In genomic region chr10:42275401-42275870, GRCm38 (mm10) we compare ENCODE assay signal across 8 mouse cellular contexts. TPM values are rescaled to one million over a fixed set of nuclear protein-coding genes. Genes with fewer than 3 reads are reported as not detected.
DNase-seq lines count a peak whose midpoint lies in the region; ATAC-seq and TF ChIP-seq lines count a peak whose summit lies in the region.

No protein-coding gene starts in this region.

- H3K4me3 ChIP-seq in kidney, adult 2 months (ENCODE audit: insufficient read depth, low read depth, low read length): peak overlapping the region; percentile 97
- H3K4me3 ChIP-seq in liver, adult 2 months (ENCODE audit: insufficient read depth, low read depth, low read length): peak overlapping the region; percentile 79

- no peak for ATAC-seq in cerebellum, adult (ENCODE audit: insufficient number of reproducible peaks, low FRiP score, low TSS enrichment)

- TF ChIP-seq CTCF in kidney, adult 2 months (conservative IDR thresholded peaks at IDR 0.05; ENCODE audit: insufficient read depth, insufficient read length, low read depth, low read length): no peak
- 0 out of 2 replicates have a peak, but pooled peaks have one; percentile 1 for TF ChIP-seq CTCF in liver, adult 2 months (IDR thresholded peaks at IDR 0.05; ENCODE audit: low read depth, low read length)

- TF ChIP-seq POLR2A in kidney, adult 2 months (IDR thresholded peaks at IDR 0.05; ENCODE audit: low read depth, low read length): no peak
- peak; percentile 63 for TF ChIP-seq POLR2A in liver, adult 2 months (IDR thresholded peaks at IDR 0.05; ENCODE audit: extremely low read depth, insufficient read depth, low read length)

- peak overlapping the region; percentile 87 for H3K27ac ChIP-seq in kidney, adult 2 months (ENCODE audit: insufficient read depth, low read depth, low read length)
- H3K27ac ChIP-seq in liver, adult 2 months (replicated peaks; ENCODE audit: insufficient read depth, low read depth, low read length): peak overlapping the region; percentile 88

- H3K9ac ChIP-seq in liver, adult 2 months (ENCODE audit: low read depth, low read length): peak overlapping the region; percentile 98

- H3K79me2 ChIP-seq in liver, adult 2 months (ENCODE audit: control insufficient read depth, insufficient read depth, low read length): peaks cover 14% of the 10 kb centered on the region; the same call in 1 of the 2 replicates

- DNase-seq in cerebellum, adult 11 months: peak; percentile 62
- DNase-seq in cerebellum, adult 8-10 months: peak; percentile 62
- peak; percentile 55 for DNase-seq in gastrocnemius, postnatal 10 days
- DNase-seq in kidney, adult 2 months: peak; percentile 68
- no peak for DNase-seq in liver, adult 2 months (ENCODE audit: extremely low read depth, low read depth, low spot score)
- DNase-seq in natural killer cell, adult 2 months (ENCODE audit: low spot score in 2 of 2): peak; percentile 25 to 46
- DNase-seq in testis, postnatal 14 days (ENCODE audit: low spot score): peak; percentile 69

- H3K27me3 ChIP-seq in kidney, adult 2 months (replicated peaks; ENCODE audit: control insufficient read depth, insufficient read depth, low read length): no peaks in the 10 kb centered on the region
- no peaks in the 10 kb centered on the region for H3K27me3 ChIP-seq in liver, adult 2 months (ENCODE audit: control insufficient read depth, insufficient read depth, low read length)

- peaks cover 3% of the 10 kb centered on the region for H3K36me3 ChIP-seq in kidney, adult 2 months (ENCODE audit: control insufficient read depth, insufficient read depth, low read length)
- H3K36me3 ChIP-seq in liver, adult 2 months (ENCODE audit: control insufficient read depth, insufficient read depth, low read length): peaks cover 3% of the 10 kb centered on the region; the same call in 1 of the 2 replicates

- 1% methylated on average over 53 of the region's 54 CpGs for WGBS in kidney, adult 2 months
- under 1% methylated on average over 53 of the region's 54 CpGs for WGBS in liver, adult 2 months

- peaks cover 27% of the 10 kb centered on the region for H3K4me1 ChIP-seq in kidney, adult 2 months (ENCODE audit: control insufficient read depth, insufficient read depth, low read length)
- H3K4me1 ChIP-seq in liver, adult 2 months (ENCODE audit: control insufficient read depth, insufficient read depth, low read length): peaks cover 18% of the 10 kb centered on the region

RNA-seq across cellular contexts. Expression of gene Foxo3, which starts 1.1 kb away (rescaled TPM):
- total RNA-seq in gastrocnemius, postnatal 10 days (2021): 10 to 100 TPM; 31.4 to 43.5 TPM
- polyA plus RNA-seq in kidney, adult 2 months (2012; rRNA removed): 29.2 and 35.5 TPM in 2 replicates
- total RNA-seq in liver, adult 2 months (2014; rRNA removed): 34.2 and 35.4 TPM in 2 replicates
- polyA plus RNA-seq in liver, adult 2 months (2012; rRNA removed): 17.0 and 17.7 TPM in 2 replicates
